Mouse (Mus musculus) testis, postnatal 14 days (tissue): ENCODE data around the gene Stard3.

Experiments used
- DNase-seq: peaks from one replicate; pipeline ENCODE4 v3.0.0; 2021; ENCODE audit warnings: low spot score

Gene Stard3

GRCm38 (mm10) chr11:98329081-98329959 lies 28.8 kb upstream of the Stard3 start, which contains the start of gene Neurod2:
TSS of gene Neurod2 (minus strand) at chr11:98329648.
- no peak for DNase-seq

- no peak for DNase-seq
Measured at GRCm38 (mm10) chr11:98329960-98330744, 28.0 kb upstream of the Stard3 start.

- no peak for DNase-seq
Measured at GRCm38 (mm10) chr11:98330745-98331204, 27.4 kb upstream of the Stard3 start.

GRCm38 (mm10) chr11:98331401-98331800 lies 26.8 kb upstream of the Stard3 start:
- DNase-seq: no peak

- DNase-seq: no peak
Measured at GRCm38 (mm10) chr11:98332186-98332585, 26.0 kb upstream of the Stard3 start.

- DNase-seq: no peak
Measured at GRCm38 (mm10) chr11:98332841-98333240, 25.3 kb upstream of the Stard3 start.

GRCm38 (mm10) chr11:98333263-98333696 lies 24.9 kb upstream of the Stard3 start:
- DNase-seq: no peak

- DNase-seq: no peak
Measured at GRCm38 (mm10) chr11:98333981-98334741, 24.0 kb upstream of the Stard3 start.

- DNase-seq: no peak
Measured at GRCm38 (mm10) chr11:98335250-98335649, 22.9 kb upstream of the Stard3 start.

GRCm38 (mm10) chr11:98336245-98337107 lies 21.7 kb upstream of the Stard3 start:
- DNase-seq: no peak

GRCm38 (mm10) chr11:98338507-98338961 lies 19.6 kb upstream of the Stard3 start:
- DNase-seq: no peak

- DNase-seq: no peak
Measured at GRCm38 (mm10) chr11:98339071-98339501, 19.1 kb upstream of the Stard3 start.

- DNase-seq: no peak
Measured at GRCm38 (mm10) chr11:98339679-98340287, 18.4 kb upstream of the Stard3 start.

GRCm38 (mm10) chr11:98340597-98340996 lies 17.6 kb upstream of the Stard3 start:
- DNase-seq: no peak

GRCm38 (mm10) chr11:98341174-98341573 lies 17.0 kb upstream of the Stard3 start:
- no peak for DNase-seq

- peak; percentile 88 for DNase-seq
Measured at GRCm38 (mm10) chr11:98342000-98342945, 15.9 kb upstream of the Stard3 start.

GRCm38 (mm10) chr11:98345253-98345652 lies 12.9 kb upstream of the Stard3 start:
- DNase-seq: peak; percentile 79

- no peak for DNase-seq
Measured at GRCm38 (mm10) chr11:98346168-98346567, 12.0 kb upstream of the Stard3 start.

GRCm38 (mm10) chr11:98347385-98348082 lies 10.6 kb upstream of the Stard3 start:
- DNase-seq: no peak
